Mouse (Mus musculus) olfactory bulb, adult 2 months (tissue): ENCODE data around the gene Pidd1.

ENCODE experiments used
- CTCF ChIP-seq: fragments of 200-500 bp; IDR thresholded peaks from 2 replicates; pipeline ENCODE4 v1.5.1; 2012; ENCODE audit warnings: low read depth, mild to moderate bottlenecking, low read length, moderate library complexity; ENCODE audit not compliant: insufficient read depth
- POLR2A ChIP-seq: fragments of 200-500 bp; IDR thresholded peaks from 2 replicates; pipeline ENCODE4 v1.6.1; 2012; ENCODE audit warnings: mild to moderate bottlenecking, low read depth, low read length, moderate library complexity; ENCODE audit not compliant: insufficient read depth

DNA sequence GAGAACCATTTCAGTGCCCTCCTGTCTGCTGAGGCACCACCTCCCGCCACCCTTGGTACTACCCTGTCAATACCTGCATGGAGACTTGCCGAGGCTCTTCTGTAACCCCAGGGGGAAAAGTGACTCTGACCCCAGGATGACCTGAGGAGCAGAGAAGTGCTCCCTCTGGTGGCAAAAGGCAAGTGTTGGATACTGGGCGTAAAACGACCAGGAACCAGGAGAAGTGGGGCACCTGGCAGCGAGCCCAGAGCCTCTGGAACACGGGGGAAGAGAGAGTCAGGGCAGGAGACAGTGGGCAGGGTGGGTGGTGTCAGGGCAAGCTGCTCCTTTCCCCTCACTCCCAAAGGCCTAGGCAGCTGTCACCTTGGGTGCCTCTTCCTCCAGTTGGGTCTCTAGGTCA lies 3.2 kb downstream of the Pidd1 start:
- TF ChIP-seq CTCF (peak; percentile 47; the same call in 1 of the 2 replicates), POLR2A (no peak)
